Mouse (Mus musculus) bone marrow macrophage, adult 2 months (primary cell): ENCODE data around the gene Prep.

Experiments used
- CTCF ChIP-seq: IDR thresholded peaks from 2 replicates; pipeline ENCODE4 v1.5.1; 2012; ENCODE audit warnings: low read depth, mild to moderate bottlenecking, low read length, moderate library complexity
- POLR2A ChIP-seq: IDR thresholded peaks from 2 replicates; pipeline ENCODE4 v1.6.1; 2012; ENCODE audit warnings: mild to moderate bottlenecking, low read depth, low read length, borderline replicate concordance

GRCm38 (mm10) chr10:45051125-45051744, 15.8 kb upstream of the Prep start:
- TF ChIP-seq CTCF (peak; percentile 38; the same call in 1 of the 2 replicates), POLR2A (no peak)
